Mouse (Mus musculus) ovary, postnatal 10 days (tissue): ENCODE results near the gene Smg5.
A peak's percentile ranks its signal among the peaks of the same experiment; 100 is the strongest.
"Not testable (repeated sequence)": the region's sequence is repeated elsewhere in the genome, so short reads cannot be mapped to it uniquely, and the experiment has no call there.

ENCODE experiments used
- DNase-seq: peaks from one replicate; pipeline ENCODE4 v3.0.0; 2022; ENCODE audit warnings: low spot score

The Smg5 gene

DNA sequence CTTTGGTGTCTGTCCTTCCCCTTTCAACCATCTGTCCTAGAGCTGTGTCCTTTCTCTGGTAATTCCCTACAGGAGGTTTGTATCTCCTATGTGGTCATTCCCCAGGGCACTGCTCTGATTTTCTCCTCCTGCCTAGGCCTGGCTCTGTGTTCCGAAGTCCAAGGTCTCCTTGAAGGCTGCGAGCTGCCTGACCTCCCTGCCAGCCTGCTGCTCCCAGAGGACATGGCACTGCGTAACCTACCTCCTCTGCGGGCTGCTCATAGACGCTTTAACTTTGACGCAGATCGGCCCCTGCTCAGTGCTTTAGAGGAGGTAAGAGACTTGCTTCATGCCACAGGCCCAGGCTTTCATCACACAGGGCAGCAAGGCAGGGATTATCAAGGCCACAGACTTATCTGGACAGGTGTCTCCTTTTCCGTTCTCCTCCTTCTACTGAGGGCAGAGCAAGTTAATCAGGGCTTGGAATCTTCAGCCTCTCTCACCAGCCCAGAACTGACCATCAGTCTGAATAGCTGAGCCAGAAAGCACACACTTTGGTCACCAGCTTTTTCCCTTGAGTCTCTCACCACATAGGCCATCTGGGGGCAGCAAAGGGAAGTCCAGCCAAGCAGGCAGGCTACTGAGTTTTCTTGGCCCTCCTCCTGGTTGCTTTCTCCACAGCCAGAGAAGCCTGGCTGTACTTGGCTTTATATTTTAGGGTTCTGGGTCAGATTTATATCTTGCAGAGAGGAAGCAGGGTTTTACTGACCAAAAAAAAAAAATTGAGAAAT lies 18.5 kb downstream of the Smg5 start:
- no peak for DNase-seq

- no peak for DNase-seq
Measured at GRCm38 (mm10) chr3:88359584-88359983, 23.5 kb downstream of the Smg5 start.

DNA sequence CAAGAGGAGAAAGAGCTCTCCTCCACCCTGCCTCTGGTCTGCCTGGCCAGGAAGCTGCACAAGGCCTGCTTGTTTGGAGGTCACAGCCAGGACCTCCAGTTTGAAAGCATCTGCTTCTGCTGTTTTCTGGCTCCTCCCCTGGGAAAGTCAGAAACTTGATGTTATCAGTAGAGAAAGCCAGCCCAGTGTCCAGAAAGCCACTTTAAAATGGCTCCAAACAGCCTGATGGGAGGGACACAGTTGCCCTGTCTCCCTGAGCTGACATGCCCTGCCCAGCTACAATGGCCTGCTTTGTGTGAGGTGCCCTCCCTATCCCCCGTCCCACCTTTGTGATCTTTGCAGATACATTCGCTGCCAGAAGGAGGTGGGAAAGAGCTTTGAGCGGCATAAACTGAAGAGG lies 23.9 kb downstream of the Smg5 start:
- no peak for DNase-seq

GRCm38 (mm10) chr3:88361096-88361495 lies 25.0 kb downstream of the Smg5 start:
- DNase-seq = no peak

GRCm38 (mm10) chr3:88361612-88362313 lies 25.7 kb downstream of the Smg5 start:
- no peak for DNase-seq

- no peak for DNase-seq
Measured at GRCm38 (mm10) chr3:88363700-88364099, 27.6 kb downstream of the Smg5 start.

GRCm38 (mm10) chr3:88364337-88364736 lies 28.3 kb downstream of the Smg5 start, which contains the start of gene Paqr6:
TSS of gene Paqr6 (plus strand) at chr3:88364584.
- DNase-seq = peak; percentile 48

DNA sequence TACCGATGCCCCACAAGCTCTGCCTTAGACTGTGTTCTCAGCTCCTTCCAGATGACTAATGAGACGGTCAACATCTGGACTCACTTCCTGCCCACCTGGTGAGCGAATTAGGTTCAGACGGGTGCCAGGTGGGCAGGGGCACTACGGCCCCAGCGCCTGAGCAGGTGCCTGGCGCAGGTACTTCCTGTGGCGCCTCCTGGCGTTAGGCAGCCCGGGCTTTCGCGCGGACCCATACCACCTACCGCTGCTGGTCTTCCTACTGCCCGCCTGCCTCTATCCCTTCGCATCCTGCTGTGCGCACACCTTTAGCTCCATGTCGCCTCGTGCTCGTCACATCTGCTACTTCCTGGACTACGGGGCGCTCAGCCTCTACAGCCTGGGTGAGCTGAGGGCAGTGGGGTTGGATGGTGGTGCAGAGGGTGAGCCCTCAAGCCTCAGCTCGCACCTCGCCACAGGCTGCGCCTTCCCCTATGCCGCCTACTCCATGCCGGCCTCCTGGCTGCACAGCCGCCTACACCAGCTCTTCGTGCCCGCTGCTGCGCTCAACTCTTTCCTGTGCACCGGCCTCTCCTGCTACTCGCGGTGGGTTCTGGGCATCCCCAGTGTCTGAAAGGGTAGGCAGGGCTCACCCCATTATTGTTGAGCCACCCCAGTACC lies 29.8 kb downstream of the Smg5 start:
- no peak for DNase-seq

- not testable (repeated sequence) for DNase-seq
Measured at GRCm38 (mm10) chr3:88366830-88367428, 30.9 kb downstream of the Smg5 start.

DNA sequence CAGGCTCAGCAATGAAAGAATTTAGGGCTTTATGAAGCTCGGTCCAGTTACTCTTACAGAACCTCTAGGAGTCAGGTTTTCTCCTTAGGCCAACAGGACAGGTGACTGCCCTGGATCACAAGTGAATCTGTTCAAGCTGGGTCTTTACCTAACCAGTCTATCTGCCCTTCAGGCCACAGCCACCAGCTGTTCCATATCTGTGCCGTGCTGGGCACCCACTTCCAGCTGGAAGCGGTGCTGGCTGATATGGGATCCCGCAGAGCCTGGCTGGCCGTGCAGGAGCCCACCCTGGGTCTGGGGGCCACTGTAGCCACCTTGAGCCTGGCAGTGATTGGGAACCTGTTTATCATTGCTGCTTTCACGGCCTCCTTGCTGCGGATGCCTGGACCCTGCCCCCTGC lies 31.5 kb downstream of the Smg5 start:
- not testable (repeated sequence) for DNase-seq

DNA sequence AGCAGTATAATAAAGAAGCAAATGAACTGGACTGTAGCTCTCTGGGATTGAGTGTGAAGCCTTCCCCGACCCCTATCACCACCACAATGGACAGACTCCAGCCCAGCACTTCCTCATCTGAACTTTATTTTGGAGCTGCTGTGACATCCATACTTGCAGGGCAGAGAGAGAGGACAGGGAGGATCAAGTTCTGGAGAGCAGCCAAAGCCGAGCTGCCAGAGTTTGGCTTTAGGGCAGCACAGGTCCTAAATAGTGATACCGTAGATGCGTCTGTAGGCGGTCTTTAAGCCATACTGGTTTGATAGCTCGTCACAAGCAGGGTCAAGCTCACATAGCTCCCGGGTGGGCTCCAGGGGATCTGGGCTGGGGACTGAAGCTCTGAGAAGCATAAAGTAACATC lies 32.5 kb downstream of the Smg5 start:
- not testable (repeated sequence) for DNase-seq

DNA sequence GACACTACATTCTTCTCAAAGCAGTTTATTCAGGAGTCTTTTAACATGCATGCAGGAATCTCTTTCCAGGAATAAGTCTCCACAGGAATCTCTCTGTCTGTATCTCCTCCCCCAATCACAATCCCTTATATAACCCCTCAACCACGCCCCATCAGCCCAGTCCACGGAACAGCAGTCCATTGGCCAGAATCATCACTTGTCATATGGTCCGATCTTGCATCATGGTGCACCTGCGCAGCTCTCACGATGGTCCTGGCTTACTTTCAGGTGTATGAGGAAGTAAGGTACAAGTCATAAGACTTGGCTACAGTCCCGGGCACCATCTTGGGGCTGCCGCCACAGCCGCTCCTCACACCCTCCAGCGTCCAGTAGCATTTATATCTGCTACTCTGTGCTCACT lies 36.6 kb downstream of the Smg5 start, which contains the start of gene Bglap3:
Bglap3 (minus strand) TSS at position 101 of the 400 bp plus-strand sequence.
- not testable (repeated sequence) for DNase-seq

GRCm38 (mm10) chr3:88375750-88376626 lies 39.9 kb downstream of the Smg5 start:
- DNase-seq = not testable (repeated sequence)

- DNase-seq = not testable (repeated sequence)
Measured at GRCm38 (mm10) chr3:88376644-88377043, 40.6 kb downstream of the Smg5 start.

DNA sequence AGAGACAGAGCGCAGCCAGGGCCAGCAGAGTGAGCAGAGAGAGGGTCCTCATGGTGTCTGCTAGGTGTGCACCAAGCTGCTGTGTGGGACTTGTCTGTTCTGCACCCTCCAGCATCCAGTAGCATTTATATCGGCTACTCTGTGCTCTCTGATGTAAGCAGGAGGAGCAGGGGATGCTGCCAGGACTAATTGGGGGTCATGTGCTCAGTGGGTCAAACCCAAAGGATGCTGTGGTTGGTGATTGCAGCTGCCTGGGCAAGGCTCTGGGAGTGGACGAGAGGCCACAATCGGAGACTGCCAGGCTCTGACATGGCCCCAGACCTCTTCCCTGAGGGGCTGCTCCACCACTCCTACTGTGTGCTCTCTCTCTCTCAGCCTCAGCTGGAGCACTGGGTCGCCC lies 42.5 kb downstream of the Smg5 start, which contains the start of gene Bglap2:
Bglap2 (minus strand) TSS at position 101 of the 400 bp plus-strand sequence.
- DNase-seq = not testable (repeated sequence)

GRCm38 (mm10) chr3:88381389-88382315 lies 45.6 kb downstream of the Smg5 start:
- not testable (repeated sequence) for DNase-seq

GRCm38 (mm10) chr3:88382383-88382782 lies 46.3 kb downstream of the Smg5 start:
- not testable (repeated sequence) for DNase-seq

DNA sequence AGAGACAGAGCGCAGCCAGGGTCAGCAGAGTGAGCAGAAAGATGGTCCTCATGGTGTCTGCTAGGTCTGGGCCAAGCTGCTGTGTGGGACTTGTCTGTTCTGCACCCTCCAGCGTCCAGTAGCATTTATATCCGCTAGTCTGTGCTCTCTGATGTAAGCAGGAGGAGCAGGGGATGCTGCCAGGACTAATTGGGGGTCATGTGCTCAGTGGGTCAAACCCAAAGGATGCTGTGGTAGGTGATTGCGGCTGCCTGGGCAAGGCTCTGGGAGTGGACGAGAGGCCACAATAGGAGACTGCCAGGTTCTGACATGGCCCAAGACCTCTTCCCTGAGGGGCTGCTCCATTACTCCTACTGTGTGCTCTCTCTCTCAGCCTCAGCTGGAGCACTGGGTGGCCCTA lies 48.3 kb downstream of the Smg5 start, which contains the start of gene Bglap:
Bglap (minus strand) TSS at position 101 of the 400 bp plus-strand sequence.
- DNase-seq = no peak

GRCm38 (mm10) chr3:88393776-88394375 lies 57.8 kb downstream of the Smg5 start:
- DNase-seq = no peak
